Mouse (Mus musculus) midbrain, embryonic 12.5 days (tissue): ENCODE data around the gene Vps35. TPM values are rescaled to one million over a fixed set of nuclear protein-coding genes. Genes with fewer than 3 reads are reported as not detected.

ENCODE experiments used
- ATAC-seq: fragments of 200-750 bp; cut with Nextera tagmentation; 2 replicates; pipeline ENCODE4 v1.8.0; 2017; ENCODE audit warnings: low read depth, moderate TSS enrichment, moderate library complexity; ENCODE audit not compliant: low FRiP score
- H3K27ac ChIP-seq: fragments of 300-500 bp; sonication (generic); replicated peaks from 2 replicates; pipeline ENCODE4 v1.5.1; 2016; ENCODE audit warnings: mild to moderate bottlenecking
- H3K27me3 ChIP-seq: fragments of 300-500 bp; sonication (generic); 2 replicates; pipeline ENCODE4 v1.6.1; 2016; ENCODE audit warnings: mild to moderate bottlenecking
- H3K36me3 ChIP-seq: fragments of 300-500 bp; sonication (generic); 2 replicates; pipeline ENCODE4 v1.6.1; 2016
- H3K4me1 ChIP-seq: fragments of 300-500 bp; sonication (generic); 2 replicates; pipeline ENCODE4 v1.6.1; 2016
- H3K4me2 ChIP-seq: fragments of 300-500 bp; sonication (generic); replicated peaks from 2 replicates; pipeline ENCODE4 v1.6.1; 2016; ENCODE audit warnings: mild to moderate bottlenecking, moderate library complexity
- H3K4me3 ChIP-seq: fragments of 300-500 bp; sonication (generic); 2 replicates; pipeline ENCODE4 v1.5.1; 2016; ENCODE audit warnings: mild to moderate bottlenecking
- H3K9ac ChIP-seq: fragments of 300-500 bp; sonication (generic); replicated peaks from 2 replicates; pipeline ENCODE4 v1.6.1; 2016; ENCODE audit warnings: mild to moderate bottlenecking, moderate library complexity
- H3K9me3 ChIP-seq: fragments of 300-500 bp; sonication (generic); 2 replicates; pipeline ENCODE4 v1.6.1; 2016; ENCODE audit warnings: mild to moderate bottlenecking
- WGBS: fragments of 180-500 bp; shearing (Covaris S2); methylation state at CpG from one replicate; pipeline ENCODE4 v1.1.7; 2016; 5-methylcytosine and 5-hydroxymethylcytosine counted together
- polyA plus RNA-seq: library from polyadenylated mRNA; unstranded; fragments of >200 nt; fragmentation: Nextera tagmentation; extraction: Ambion mirVana; gene quantifications from 2 replicates; pipeline ENCODE4 v1.2.1, GENCODE M21; 2016

Gene Vps35
- polyA plus RNA-seq, 1 experiment from 2014 or later: 171 TPM

DNA sequence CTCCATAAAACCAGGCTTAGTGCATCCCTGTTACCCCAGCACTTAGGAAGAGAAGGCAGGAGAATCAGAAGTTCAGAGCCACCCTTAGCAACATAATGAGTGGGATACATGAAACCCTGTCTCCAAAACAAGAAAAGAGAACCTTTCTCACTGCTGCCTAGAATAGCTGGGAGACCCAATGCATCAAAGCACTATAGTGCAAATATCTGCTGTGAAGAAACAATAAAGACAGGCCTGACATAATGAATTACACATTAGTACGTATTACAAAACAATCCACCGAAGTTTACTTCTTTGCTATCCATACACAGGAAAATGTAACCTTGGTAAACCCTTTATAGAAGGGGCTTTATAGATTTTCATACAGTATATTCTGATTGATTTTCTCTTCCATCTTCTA lies 9.0 kb upstream of the Vps35 start:
- peaks cover 46% of the 10 kb centered on the region for H3K36me3 ChIP-seq

DNA sequence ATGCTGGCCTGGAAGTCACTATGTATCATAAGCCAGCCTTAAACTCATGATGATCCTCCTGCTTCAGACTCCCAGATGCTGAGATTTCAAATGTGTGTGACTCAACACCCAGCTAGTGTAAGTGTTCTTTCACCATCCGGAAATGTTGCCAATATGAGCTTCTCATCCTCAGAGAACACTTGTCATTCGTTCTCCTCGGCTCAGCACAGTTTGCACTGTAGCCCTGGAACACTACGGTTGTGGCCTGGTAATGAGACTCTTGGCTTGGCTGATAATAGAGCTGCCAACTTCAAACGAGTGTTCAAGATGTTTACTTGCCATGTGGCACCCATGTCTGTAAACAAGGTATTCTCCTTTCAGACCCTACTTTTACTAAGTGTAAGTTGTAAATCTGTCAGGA lies 3.9 kb upstream of the Vps35 start:
- ATAC-seq: no peak
- no peaks in the 10 kb centered on the region for H3K27me3 ChIP-seq
- H3K36me3 ChIP-seq: peaks cover 56% of the 10 kb centered on the region
- H3K4me3 ChIP-seq: no peak overlapping the region
- peaks cover 17% of the 10 kb centered on the region for H3K4me1 ChIP-seq
- H3K4me2 ChIP-seq: no peak overlapping the region
- H3K9ac ChIP-seq: no peak overlapping the region
- H3K27ac ChIP-seq: no peak overlapping the region
- WGBS: 92% methylated on average over 5 of the region's 5 CpGs
- H3K9me3 ChIP-seq: no peaks in the 10 kb centered on the region

More for the DNA sequence above, 9.0 kb upstream of the Vps35 start:
- no peaks in the 10 kb centered on the region for H3K27me3 ChIP-seq
- no peak overlapping the region for H3K4me3 ChIP-seq
- no peak overlapping the region for H3K9ac ChIP-seq
- H3K9me3 ChIP-seq: no peaks in the 10 kb centered on the region
- H3K27ac ChIP-seq: no peak overlapping the region
- ATAC-seq: no peak
- H3K4me1 ChIP-seq: no peaks in the 10 kb centered on the region
- 97% methylated on average over 2 of the region's 2 CpGs for WGBS
- no peak overlapping the region for H3K4me2 ChIP-seq

DNA sequence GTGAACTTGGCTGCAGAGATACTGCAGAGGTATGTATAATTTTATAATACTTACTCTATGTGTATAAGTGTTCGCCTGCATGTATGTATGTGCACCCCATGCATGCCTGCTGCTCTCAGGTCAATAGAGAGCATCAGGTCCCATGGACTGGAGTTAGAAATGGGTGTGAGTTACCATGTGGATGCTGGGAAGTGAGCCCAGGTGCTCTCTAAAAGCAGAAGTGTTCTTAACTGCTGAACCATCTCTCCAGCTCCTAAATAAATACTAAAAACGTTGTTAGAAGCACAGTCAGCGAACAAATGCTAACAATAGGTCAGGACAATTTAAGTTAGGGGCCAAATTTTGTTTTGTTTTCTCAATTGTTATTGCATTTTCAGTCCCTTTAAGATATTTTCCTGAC lies 3.3 kb upstream of the Vps35 start:
- Histone ChIP-seq H3K9me3 (no peaks in the 10 kb centered on the region), H3K4me3 (no peak overlapping the region), H3K27ac (no peak overlapping the region), H3K9ac (no peak overlapping the region), H3K36me3 (peaks cover 50% of the 10 kb centered on the region), H3K27me3 (no peaks in the 10 kb centered on the region), H3K4me1 (peaks cover 23% of the 10 kb centered on the region), H3K4me2 (no peak overlapping the region)
- no peak for ATAC-seq
- WGBS: 87% methylated on average over 3 of the region's 3 CpGs

DNA sequence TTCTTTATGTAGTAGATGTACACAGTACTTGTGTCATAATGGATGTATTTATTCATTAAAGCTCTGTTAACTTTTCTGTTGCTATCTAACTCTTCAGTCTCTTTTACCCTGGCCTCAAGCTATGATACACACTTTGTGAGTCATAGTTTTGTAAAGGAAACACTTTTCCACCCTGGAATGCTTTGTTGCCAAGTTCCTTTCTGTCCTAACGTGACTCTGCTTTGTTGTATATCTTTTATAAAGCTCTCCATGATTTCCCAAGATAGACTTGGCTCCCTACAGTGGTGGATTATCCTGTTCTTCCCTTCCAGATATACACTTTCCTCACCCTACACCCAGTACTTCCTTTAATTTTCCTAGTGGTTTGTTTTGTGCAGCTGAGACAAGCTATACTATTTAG lies 2.3 kb upstream of the Vps35 start:
- Histone ChIP-seq H3K27ac (no peak overlapping the region), H3K36me3 (peaks cover 41% of the 10 kb centered on the region), H3K4me2 (no peak overlapping the region), H3K4me3 (no peak overlapping the region), H3K27me3 (no peaks in the 10 kb centered on the region), H3K9ac (no peak overlapping the region), H3K4me1 (peaks cover 31% of the 10 kb centered on the region), H3K9me3 (no peaks in the 10 kb centered on the region)
- no peak for ATAC-seq
- WGBS: 50% methylated on average over 1 of the region's 1 CpGs

DNA sequence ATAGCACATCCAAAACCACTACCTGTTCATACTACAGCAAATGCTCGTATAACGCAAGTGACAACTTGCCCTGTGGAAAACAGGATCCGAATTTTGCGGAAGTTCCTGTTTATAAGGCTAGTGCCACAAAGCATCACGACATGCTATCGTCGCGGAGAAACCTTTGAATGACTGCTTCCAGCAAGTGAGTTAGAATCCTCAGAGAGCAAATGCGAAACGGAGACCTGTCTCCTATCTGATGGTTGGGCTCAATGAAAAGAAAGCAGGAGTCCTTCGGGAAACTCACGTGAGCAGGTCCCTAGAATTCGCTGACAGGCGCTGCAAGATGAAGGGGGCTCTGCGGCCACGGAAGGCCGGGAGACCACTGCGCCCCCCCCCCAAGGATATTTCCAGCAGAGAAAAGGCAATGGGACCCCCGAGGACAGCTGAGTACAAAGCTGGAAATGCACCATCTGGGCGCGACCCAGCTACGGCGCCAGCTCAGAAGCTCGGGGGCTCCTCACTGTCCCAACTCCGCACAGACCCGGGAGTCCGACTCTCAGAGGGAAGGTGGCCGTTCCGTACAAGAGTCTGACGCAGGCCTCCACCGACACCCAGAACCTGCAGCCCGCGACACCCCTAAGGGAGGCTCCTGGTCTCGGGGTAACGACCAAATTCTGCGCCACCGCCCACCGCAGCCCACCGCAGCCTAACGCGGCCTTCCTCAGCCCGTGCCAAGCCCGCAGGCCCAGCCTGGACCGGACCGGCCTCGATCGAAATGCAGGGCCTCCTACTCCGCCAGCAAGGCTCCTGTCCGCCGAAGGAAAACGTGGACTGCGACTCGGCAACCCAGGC lies 785 bp downstream of the Vps35 start:
- H3K4me1 ChIP-seq: peaks cover 31% of the 10 kb centered on the region
- WGBS: 1% methylated on average over 53 of the region's 53 CpGs
- peak overlapping the region; percentile 92 for H3K9ac ChIP-seq
- peak; percentile 55 for ATAC-seq
- H3K4me3 ChIP-seq: peak overlapping the region; percentile 95
- no peaks in the 10 kb centered on the region for H3K27me3 ChIP-seq
- peak overlapping the region; percentile 81 for H3K4me2 ChIP-seq
- H3K36me3 ChIP-seq: peaks cover 18% of the 10 kb centered on the region
- peak overlapping the region; percentile 97 for H3K27ac ChIP-seq
- H3K9me3 ChIP-seq: no peaks in the 10 kb centered on the region

DNA sequence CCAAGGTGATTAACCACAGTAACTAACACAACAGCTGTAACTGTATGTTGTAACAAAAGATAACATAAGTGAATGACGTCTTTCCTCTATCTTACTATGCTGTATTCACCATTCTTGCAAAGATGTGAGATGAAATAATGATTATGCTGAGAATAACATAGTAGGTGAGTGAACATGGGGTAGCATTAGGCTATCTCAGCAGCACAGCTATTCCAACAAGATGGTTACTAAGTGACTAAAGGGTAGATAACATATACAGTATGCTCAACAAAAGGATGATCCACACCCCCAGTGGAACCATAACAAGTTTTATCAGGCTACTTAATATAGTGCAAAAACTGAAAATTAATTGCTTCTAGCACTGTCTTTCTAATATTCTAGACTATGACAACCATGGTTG lies 12.8 kb downstream of the Vps35 start:
- Histone ChIP-seq H3K4me1 (no peaks in the 10 kb centered on the region), H3K27ac (no peak overlapping the region), H3K4me3 (no peak overlapping the region), H3K4me2 (no peak overlapping the region), H3K9me3 (no peaks in the 10 kb centered on the region), H3K9ac (no peak overlapping the region), H3K36me3 (peaks cover 56% of the 10 kb centered on the region), H3K27me3 (no peaks in the 10 kb centered on the region)
- 93% methylated on average over 1 of the region's 1 CpGs for WGBS
- ATAC-seq: no peak

DNA sequence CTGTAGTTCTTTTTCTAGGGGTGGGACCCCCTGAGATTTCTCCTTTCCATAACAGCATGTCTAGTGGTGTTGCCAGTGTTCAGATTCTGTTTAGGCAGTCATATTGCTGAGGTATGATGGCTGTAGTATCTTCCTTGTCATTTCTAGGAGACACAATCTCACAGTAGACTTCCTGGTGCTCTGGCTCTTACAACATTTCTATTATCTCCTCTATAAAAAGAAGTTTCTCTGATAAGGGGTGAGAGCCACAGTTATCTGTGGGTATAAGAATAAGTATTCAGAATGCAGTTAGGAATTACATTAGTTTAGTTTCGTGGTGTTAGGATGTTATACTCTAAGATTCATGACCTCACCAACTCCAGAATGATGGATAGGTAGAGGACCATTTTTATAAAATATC lies 72.3 kb downstream of the Vps35 start:
- no peak for ATAC-seq

DNA sequence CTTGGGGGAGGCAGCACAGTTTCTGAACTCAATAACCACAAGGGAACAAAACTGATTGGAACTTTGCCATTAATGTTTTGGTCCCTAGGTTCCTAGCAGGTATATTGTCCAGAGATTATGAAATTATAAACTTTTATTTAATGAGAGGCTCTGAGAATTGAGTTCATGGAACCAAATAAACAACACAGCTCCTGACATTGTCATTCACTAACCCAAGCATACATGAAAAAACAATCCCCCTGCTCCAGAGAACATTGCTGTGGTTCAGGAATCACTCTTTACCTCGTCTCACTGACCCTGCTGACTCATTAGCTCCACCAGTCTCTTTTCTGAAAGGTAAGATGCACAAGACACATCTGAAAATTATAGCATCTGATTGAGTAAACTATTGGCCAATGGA lies 73.9 kb downstream of the Vps35 start, which contains the start of gene Olfr371:
Olfr371 (plus strand) TSS at position 301 of the 400 bp plus-strand sequence.
- no peaks in the 10 kb centered on the region for H3K4me1 ChIP-seq
- no peak within 1 kb of the TSS for H3K27ac ChIP-seq
- no peak within 1 kb of the TSS for H3K4me3 ChIP-seq
- H3K27me3 ChIP-seq: no peaks in the 10 kb centered on the region
- ATAC-seq: no peak
- whole genome bisulfite sequencing: 55% methylated on average over 1 of the region's 1 CpGs
- H3K4me2 ChIP-seq: no peak within 1 kb of the TSS
- H3K9ac ChIP-seq: no peak within 1 kb of the TSS
- H3K9me3 ChIP-seq: no peaks in the 10 kb centered on the region
- no peaks in the 10 kb centered on the region for H3K36me3 ChIP-seq

More for the DNA sequence above, 72.3 kb downstream of the Vps35 start:
- Histone ChIP-seq H3K4me3 (no peak overlapping the region), H3K4me2 (no peak overlapping the region), H3K9ac (no peak overlapping the region), H3K4me1 (no peaks in the 10 kb centered on the region), H3K27me3 (no peaks in the 10 kb centered on the region), H3K27ac (no peak overlapping the region), H3K36me3 (no peaks in the 10 kb centered on the region), H3K9me3 (no peaks in the 10 kb centered on the region)
- WGBS: 87% methylated on average over 1 of the region's 1 CpGs

DNA sequence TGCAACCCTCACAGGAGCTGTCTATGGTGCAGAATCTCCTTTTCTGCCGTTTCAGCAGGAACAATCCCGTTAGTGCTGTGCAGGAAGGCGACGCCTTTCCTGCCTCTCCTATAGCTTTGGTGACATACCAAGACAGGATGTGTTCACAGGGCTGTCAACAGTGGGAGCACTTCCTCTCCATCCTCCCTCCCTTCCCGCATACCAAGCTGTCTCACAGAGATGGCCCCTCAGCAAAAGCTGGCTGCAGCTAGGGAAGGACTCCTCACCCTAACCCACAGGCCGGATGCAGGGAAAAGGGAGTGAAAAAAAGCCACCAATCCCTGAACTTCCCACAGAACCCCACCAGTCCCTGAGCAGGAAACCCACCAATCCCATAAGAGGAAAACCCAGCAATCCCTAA lies 78.6 kb downstream of the Vps35 start:
- no peaks in the 10 kb centered on the region for H3K9me3 ChIP-seq
- ATAC-seq: no peak
- no peak overlapping the region for H3K4me2 ChIP-seq
- no peak overlapping the region for H3K4me3 ChIP-seq
- H3K9ac ChIP-seq: no peak overlapping the region
- no peaks in the 10 kb centered on the region for H3K36me3 ChIP-seq
- no peaks in the 10 kb centered on the region for H3K27me3 ChIP-seq
- WGBS: 62% methylated on average over 6 of the region's 6 CpGs
- no peaks in the 10 kb centered on the region for H3K4me1 ChIP-seq
- H3K27ac ChIP-seq: no peak overlapping the region

DNA sequence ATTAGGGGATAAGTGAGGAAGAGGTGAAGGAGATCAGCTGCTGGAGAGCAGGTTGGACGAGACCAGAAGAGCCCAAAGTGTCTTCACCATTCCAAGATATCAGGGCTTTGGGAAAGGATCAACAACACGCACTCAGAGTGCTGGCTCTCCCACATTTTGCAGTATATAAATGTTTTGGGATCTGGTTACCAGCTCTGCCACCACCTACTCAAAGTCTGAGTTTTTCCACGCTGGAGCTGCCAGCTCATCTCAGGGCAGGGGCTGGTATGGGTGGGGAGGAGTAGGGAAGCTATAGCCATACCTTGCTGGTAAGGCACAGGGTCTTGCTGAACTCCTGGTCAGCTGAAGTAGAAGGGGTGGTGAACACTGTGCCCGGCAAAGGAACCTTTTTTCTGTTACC lies 79.4 kb downstream of the Vps35 start:
- H3K4me2 ChIP-seq: no peak overlapping the region
- no peak overlapping the region for H3K9ac ChIP-seq
- no peak overlapping the region for H3K27ac ChIP-seq
- no peak for ATAC-seq
- no peaks in the 10 kb centered on the region for H3K36me3 ChIP-seq
- 80% methylated on average over 4 of the region's 4 CpGs for WGBS
- H3K9me3 ChIP-seq: no peaks in the 10 kb centered on the region
- H3K27me3 ChIP-seq: no peaks in the 10 kb centered on the region
- H3K4me3 ChIP-seq: no peak overlapping the region
- H3K4me1 ChIP-seq: no peaks in the 10 kb centered on the region
